Mouse (Mus musculus) neural tube, embryonic 14.5 days (tissue): ENCODE results near the gene Rpl37. TPM values are rescaled to one million over a fixed set of nuclear protein-coding genes. Genes with fewer than 3 reads are reported as not detected.
"Not testable (repeated sequence)": the region's sequence is repeated elsewhere in the genome, so short reads cannot be mapped to it uniquely, and the experiment has no call there.

Experiments
- ATAC-seq: fragments of 200-750 bp; cut with Nextera tagmentation; 2 replicates; pipeline ENCODE4 v1.8.0; 2017; ENCODE audit warnings: low read depth, mild to moderate bottlenecking, moderate TSS enrichment, moderate library complexity
- H3K27ac ChIP-seq: fragments of 300-500 bp; sonication (generic); 2 replicates; pipeline ENCODE4 v1.5.1; 2014; ENCODE audit warnings: low read depth, mild to moderate bottlenecking, control low read depth, low read length, moderate library complexity, mixed read lengths
- H3K27me3 ChIP-seq: fragments of 300-500 bp; sonication (generic); 2 replicates; pipeline ENCODE4 v1.6.1; 2014; ENCODE audit warnings: low read length; ENCODE audit not compliant: control insufficient read depth, insufficient read depth
- H3K36me3 ChIP-seq: fragments of 300-500 bp; sonication (generic); 2 replicates; pipeline ENCODE4 v1.6.1; 2014; ENCODE audit warnings: low read length, mixed read lengths; ENCODE audit not compliant: control insufficient read depth, insufficient read depth
- H3K4me1 ChIP-seq: fragments of 300-500 bp; sonication (generic); 2 replicates; pipeline ENCODE4 v1.6.1; 2014; ENCODE audit warnings: low read length; ENCODE audit not compliant: control insufficient read depth, insufficient read depth
- H3K4me2 ChIP-seq: fragments of 300-500 bp; sonication (generic); 2 replicates; pipeline ENCODE4 v1.6.1; 2014; ENCODE audit warnings: mild to moderate bottlenecking, low read depth, low read length, control low read depth
- H3K4me3 ChIP-seq: fragments of 300-500 bp; sonication (generic); 2 replicates; pipeline ENCODE4 v1.5.1; 2014; ENCODE audit warnings: low read depth, low read length, control low read depth, mixed read lengths
- H3K9ac ChIP-seq: fragments of 300-500 bp; sonication (generic); replicated peaks from 2 replicates; pipeline ENCODE4 v1.6.1; 2014; ENCODE audit warnings: low read depth, mild to moderate bottlenecking, control low read depth, low read length, mixed read lengths
- H3K9me3 ChIP-seq: fragments of 300-500 bp; sonication (generic); 2 replicates; pipeline ENCODE4 v1.6.1; 2016; ENCODE audit warnings: low read length; ENCODE audit not compliant: control insufficient read depth
- WGBS: fragments of 180-500 bp; shearing (Covaris S2); extraction: QIAGEN DNeasy Blood & Tissue Kit; methylation state at CpG from one replicate; pipeline ENCODE4 v1.1.7; 2014; 5-methylcytosine and 5-hydroxymethylcytosine counted together
- polyA plus RNA-seq: library from polyadenylated mRNA; unstranded; fragments of >200 nt; fragmentation: Nextera tagmentation; extraction: Ambion mirVana; gene quantifications from 2 replicates; pipeline ENCODE4 v1.2.1, GENCODE M21; 2014

The Rpl37 gene
- polyA plus RNA-seq, 1 experiment from 2014 or later = 376 TPM

GRCm38 (mm10) chr15:5119192-5119591 lies 2.7 kb downstream of the Rpl37 start:
- peaks cover 6% of the 10 kb centered on the region; the same call in 1 of the 2 replicates for H3K4me1 ChIP-seq
- H3K4me3 ChIP-seq = no peak overlapping the region
- H3K9me3 ChIP-seq = no peaks in the 10 kb centered on the region
- H3K9ac ChIP-seq = no peak overlapping the region
- peaks cover 34% of the 10 kb centered on the region for H3K36me3 ChIP-seq
- no peak overlapping the region for H3K4me2 ChIP-seq
- no peak overlapping the region for H3K27ac ChIP-seq
- no peak for ATAC-seq
- WGBS = 91% methylated on average over 2 of the region's 2 CpGs
- no peaks in the 10 kb centered on the region for H3K27me3 ChIP-seq

- Histone ChIP-seq H3K4me1 (peaks cover 6% of the 10 kb centered on the region; the same call in 1 of the 2 replicates), H3K9me3 (no peaks in the 10 kb centered on the region), H3K36me3 (peaks cover 39% of the 10 kb centered on the region), H3K27ac (no peak overlapping the region), H3K4me3 (no peak overlapping the region), H3K27me3 (no peaks in the 10 kb centered on the region), H3K4me2 (no peak overlapping the region), H3K9ac (no peak overlapping the region)
- 93% methylated on average over 2 of the region's 2 CpGs for WGBS
- no peak for ATAC-seq
Measured at GRCm38 (mm10) chr15:5119707-5120106, 3.3 kb downstream of the Rpl37 start.

GRCm38 (mm10) chr15:5121535-5122313 lies 5.3 kb downstream of the Rpl37 start:
- Histone ChIP-seq H3K4me1 (peaks cover 6% of the 10 kb centered on the region; the same call in 1 of the 2 replicates), H3K27ac (no peak overlapping the region), H3K27me3 (no peaks in the 10 kb centered on the region), H3K4me3 (no peak overlapping the region), H3K9ac (no peak overlapping the region), H3K9me3 (no peaks in the 10 kb centered on the region), H3K36me3 (peaks cover 41% of the 10 kb centered on the region), H3K4me2 (no peak overlapping the region)
- 92% methylated on average over 12 of the region's 12 CpGs for WGBS
- ATAC-seq = no peak

- Histone ChIP-seq H3K4me2 (no peak overlapping the region), H3K4me1 (no peaks in the 10 kb centered on the region), H3K27me3 (no peaks in the 10 kb centered on the region), H3K4me3 (no peak overlapping the region), H3K36me3 (peaks cover 12% of the 10 kb centered on the region; the same call in 1 of the 2 replicates), H3K27ac (no peak overlapping the region), H3K9ac (no peak overlapping the region), H3K9me3 (no peaks in the 10 kb centered on the region)
- ATAC-seq = no peak
- 61% methylated on average over 4 of the region's 4 CpGs for WGBS
Measured at GRCm38 (mm10) chr15:5126456-5126855, 10.0 kb downstream of the Rpl37 start.

GRCm38 (mm10) chr15:5127487-5127886 lies 11.0 kb downstream of the Rpl37 start:
- Histone ChIP-seq H3K36me3 (peaks cover 9% of the 10 kb centered on the region; the same call in 1 of the 2 replicates), H3K4me1 (no peaks in the 10 kb centered on the region), H3K4me3 (no peak overlapping the region), H3K27ac (no peak overlapping the region), H3K4me2 (no peak overlapping the region), H3K9ac (no peak overlapping the region), H3K27me3 (no peaks in the 10 kb centered on the region), H3K9me3 (no peaks in the 10 kb centered on the region)
- ATAC-seq = no peak
- WGBS = 73% methylated on average over 2 of the region's 2 CpGs

- no peaks in the 10 kb centered on the region for H3K9me3 ChIP-seq
- WGBS = 85% methylated on average over 5 of the region's 5 CpGs
- H3K4me1 ChIP-seq = no peaks in the 10 kb centered on the region
- H3K4me2 ChIP-seq = no peak overlapping the region
- peaks cover 9% of the 10 kb centered on the region; the same call in 1 of the 2 replicates for H3K36me3 ChIP-seq
- ATAC-seq = no peak
- no peak overlapping the region for H3K9ac ChIP-seq
- H3K27me3 ChIP-seq = no peaks in the 10 kb centered on the region
- H3K27ac ChIP-seq = no peak overlapping the region
- H3K4me3 ChIP-seq = no peak overlapping the region
Measured at GRCm38 (mm10) chr15:5128176-5128940, 11.9 kb downstream of the Rpl37 start.

- H3K4me1 ChIP-seq = no peaks in the 10 kb centered on the region
Measured at GRCm38 (mm10) chr15:5129111-5129805, 12.8 kb downstream of the Rpl37 start.

GRCm38 (mm10) chr15:5130887-5131668 lies 14.6 kb downstream of the Rpl37 start:
- H3K36me3 ChIP-seq, H3K9ac ChIP-seq, H3K27ac ChIP-seq, H3K4me3 ChIP-seq, H3K4me1 ChIP-seq, ATAC-seq, H3K9me3 ChIP-seq, H3K4me2 ChIP-seq, H3K27me3 ChIP-seq: not testable (repeated sequence)
- WGBS = 94% methylated on average over 14 of the region's 14 CpGs

More at GRCm38 (mm10) chr15:5129111-5129805, 12.8 kb downstream of the Rpl37 start:
- Histone ChIP-seq H3K36me3 (peaks cover 7% of the 10 kb centered on the region; the same call in 1 of the 2 replicates), H3K9ac (no peak overlapping the region), H3K4me3 (no peak overlapping the region), H3K9me3 (no peaks in the 10 kb centered on the region), H3K27ac (no peak overlapping the region), H3K4me2 (no peak overlapping the region), H3K27me3 (no peaks in the 10 kb centered on the region)
- 94% methylated on average over 12 of the region's 12 CpGs for WGBS
- no peak for ATAC-seq
